Mouse (Mus musculus) central nervous system, embryonic 18 days (tissue): ENCODE measurements around the gene Mtif2. TPM values are rescaled to one million over a fixed set of nuclear protein-coding genes. Genes with fewer than 3 reads are reported as not detected.

Experiments
- polyA plus RNA-seq: library from polyadenylated mRNA; depleted of rRNA; stranded (reverse); fragments of >200 nt; gene quantifications from 2 replicates; pipeline ENCODE4 v1.2.3, GENCODE M21; 2012; rRNA removed

Gene Mtif2
- 28.5 and 31.2 TPM in 2 replicates for polyA plus RNA-seq

GRCm38 (mm10) chr11:29525988-29526794 is at the start of gene Mtif2:
Gene Mtif2, plus strand, starts transcription at chr11:29526408.

GRCm38 (mm10) chr11:29514682-29515412 is 11.4 kb upstream of the Mtif2 start, which contains the start of gene Prorsd1:
Gene Prorsd1, minus strand, starts transcription at chr11:29515033.

GRCm38 (mm10) chr11:29547752-29548503 is 21.7 kb downstream of the Mtif2 start, which contains the start of the genes Clhc1 and Rps27a:
Gene Clhc1, plus strand, starts transcription at chr11:29547950.
Gene Rps27a, minus strand, starts transcription at chr11:29548109.

Other genes with a start within 250 kb of the Mtif2 start
- 30.8 and 31.5 TPM in 2 replicates for gene Ccdc88a, start 152.8 kb upstream of the Mtif2 start, polyA plus RNA-seq
- 2.8 and 3.8 TPM in 2 replicates for gene Prorsd1, start 11.4 kb upstream of the Mtif2 start, polyA plus RNA-seq
- gene Clhc1, start 21.5 kb downstream of the Mtif2 start, polyA plus RNA-seq = 0.12 and 0.19 TPM in 2 replicates
- gene Rps27a, start 21.7 kb downstream of the Mtif2 start, polyA plus RNA-seq = 1,032 and 1,072 TPM in 2 replicates
- gene Rtn4, start 166.5 kb downstream of the Mtif2 start, polyA plus RNA-seq = 407 and 440 TPM in 2 replicates